Mouse (Mus musculus): ENCODE measurements at regions not wholly inside any gene's neighbourhood (a gene's known extent, or its start where the extent isn't known, plus 50 kb on each side); places are given as distances from the start of the nearest gene placed in this dataset.

DNA sequence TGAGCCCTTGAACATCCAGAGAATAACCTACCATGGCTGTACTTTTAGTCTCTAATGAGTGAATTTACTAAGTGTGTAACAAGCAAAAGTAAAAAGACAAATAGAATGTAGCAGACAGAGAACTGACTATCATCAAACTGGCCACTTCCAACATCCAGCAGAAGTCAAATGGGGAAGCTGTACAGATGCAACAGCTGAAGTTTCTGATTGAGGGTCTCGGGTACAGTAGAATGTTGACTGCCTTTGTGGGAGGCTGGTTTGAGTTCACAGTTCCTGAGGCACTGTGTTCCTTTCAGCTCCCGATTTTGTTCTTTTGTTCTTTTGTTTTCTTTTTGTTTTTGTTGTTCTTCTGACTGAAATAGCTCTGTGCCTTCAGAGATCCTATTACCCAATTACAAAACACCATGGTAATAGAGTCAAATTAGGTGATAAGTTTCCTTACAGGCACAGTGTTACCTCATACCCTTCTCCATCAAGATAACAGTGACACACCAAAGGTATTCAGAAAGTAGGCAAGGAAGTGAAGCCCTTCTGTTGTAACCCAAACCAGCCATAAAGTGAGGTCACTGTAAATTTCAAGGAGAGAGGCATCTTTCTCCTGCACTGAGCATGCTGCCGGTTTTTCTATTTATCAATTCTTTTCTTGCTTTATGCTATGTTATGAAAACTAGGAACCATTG lies 82.5 kb downstream of the B3gnt5 start:
- TF ChIP-seq CTCF (conservative IDR thresholded peaks at IDR 0.05; ENCODE audit: insufficient read depth, insufficient read length, low read depth, low read length) (no peak), POLR2A (IDR thresholded peaks at IDR 0.05; ENCODE audit: low read depth, low read length) (no peak)

Measured in kidney, adult 2 months (tissue).